Mouse (Mus musculus) left cerebral cortex, postnatal 25 days (tissue): ENCODE results near the gene Olfr105-ps. TPM values are rescaled to one million over a fixed set of nuclear protein-coding genes. Genes with fewer than 3 reads are reported as not detected.

Experiments used
- DNase-seq, 2 experiments: peaks; one replicate each; pipeline ENCODE4 v3.0.0; 2022; ENCODE audit warnings: low spot score in 2 of 2, mixed read lengths in 1 of 2
- intact Hi-C: fragments of 180-260 bp; cut with DNase I; formaldehyde crosslinking; loops from one replicate; pipeline ENCODE4 v1.15.1; 2025
- total RNA-seq, 2 experiments: library from RNA; stranded (reverse); gene quantifications; 2 replicates each; pipeline ENCODE4 v1.2.3; 2021

Olfr105-ps gene
- total RNA-seq = not detected

GRCm38 (mm10) chr17:37378733-37379132, at the start of gene Olfr105-ps:
TSS of gene Olfr105-ps (plus strand) at chr17:37379033.
- intact Hi-C loops = no loop called here
- DNase-seq = no peak

DNA sequence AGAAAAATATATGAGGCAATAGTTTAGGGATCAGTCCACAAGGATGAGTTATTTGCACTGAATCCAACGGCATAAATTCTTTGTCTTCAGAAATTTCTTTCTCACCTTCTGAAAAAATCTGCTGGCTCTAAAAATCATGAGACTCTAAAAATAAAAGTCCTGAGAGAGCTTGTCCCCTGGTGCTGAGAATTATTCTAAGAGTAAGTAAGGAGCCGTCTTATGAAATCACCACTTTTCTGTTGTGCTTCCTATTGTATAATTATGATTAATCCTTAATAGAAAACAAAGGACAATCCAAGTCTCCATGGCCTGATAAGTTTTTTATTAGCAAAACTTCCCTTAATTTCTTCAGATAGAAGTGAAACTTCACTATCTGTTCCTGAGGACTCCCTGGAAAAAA, 39.2 kb upstream of the Olfr105-ps start, which contains the start of gene Olfr103:
Gene Olfr103, minus strand, starts transcription at position 101 of the 400 bp plus-strand sequence.
- intact Hi-C loops = no loop called here
- DNase-seq = no peak

DNA sequence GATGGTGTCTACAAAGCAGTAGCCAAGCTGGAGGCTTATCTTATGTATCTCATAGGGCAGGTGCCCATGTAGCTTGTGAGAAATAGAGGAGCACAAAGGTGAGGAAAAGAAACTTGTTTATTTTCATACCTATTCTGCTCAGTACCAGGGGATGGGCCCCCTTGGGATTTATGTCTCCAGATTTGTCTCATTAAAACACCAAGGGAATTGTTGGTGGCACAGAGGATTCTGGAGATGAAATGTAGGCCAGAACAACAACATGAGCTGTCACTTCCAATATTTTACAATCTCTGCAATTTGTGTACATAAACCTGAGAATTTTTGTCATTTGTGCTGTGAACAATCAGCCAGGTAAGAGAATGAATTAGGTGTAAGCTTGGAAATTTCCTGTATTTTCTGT, 19.6 kb upstream of the Olfr105-ps start, which contains the start of gene Olfr104-ps:
Gene Olfr104-ps, plus strand, starts transcription at position 301 of the 400 bp plus-strand sequence.
- intact Hi-C loops = no loop called here
- DNase-seq = no peak

GRCm38 (mm10) chr17:37390093-37390492, 11.3 kb downstream of the Olfr105-ps start, which contains the start of gene Olfr106-ps:
TSS of gene Olfr106-ps (plus strand) at chr17:37390393.
- intact Hi-C loops = no loop called here
- DNase-seq = no peak

DNA sequence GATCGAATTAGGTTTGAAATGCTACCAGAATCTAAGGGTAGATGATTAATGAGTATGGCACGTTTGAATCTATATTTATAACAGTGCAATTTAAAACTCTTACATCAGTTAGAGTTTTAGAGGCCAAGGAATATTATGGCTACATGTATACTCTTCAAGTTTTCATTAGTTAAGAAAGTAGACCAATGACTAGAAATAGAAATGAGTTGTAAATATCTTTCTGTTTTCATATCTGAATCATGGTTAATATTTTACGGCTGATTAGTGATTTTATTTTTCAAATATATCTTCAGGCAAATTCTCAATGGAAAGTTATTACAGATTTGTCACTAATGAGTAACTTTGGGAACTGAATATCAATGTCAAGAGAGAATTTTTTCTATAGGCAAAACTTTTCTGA, 20.1 kb downstream of the Olfr105-ps start, which contains the start of gene Olfr107:
Gene Olfr107, plus strand, starts transcription at position 301 of the 400 bp plus-strand sequence.
- intact Hi-C loops = no loop called here
- no peak for DNase-seq

- intact Hi-C loops = no loop called here
- DNase-seq = no peak
These were observed 34.5 kb downstream of the Olfr105-ps start for GRCm38 (mm10) chr17:37413380-37413779.

Other genes with a start within 250 kb of the Olfr105-ps start
- gene Olfr93, start 217.5 kb upstream of the Olfr105-ps start, total RNA-seq = not detected
- gene Ubd, start 185.1 kb upstream of the Olfr105-ps start, total RNA-seq = not detected
- not detected for gene Olfr94, start 178.0 kb upstream of the Olfr105-ps start, total RNA-seq
- not detected for gene Olfr95, start 165.9 kb upstream of the Olfr105-ps start, total RNA-seq
- not detected for gene Olfr96, start 158.9 kb upstream of the Olfr105-ps start, total RNA-seq
- gene Olfr97, start 141.7 kb upstream of the Olfr105-ps start, total RNA-seq = not detected
- gene Olfr98, start 115.3 kb upstream of the Olfr105-ps start, total RNA-seq = not detected
- gene H2-M3, start 108.8 kb upstream of the Olfr105-ps start, total RNA-seq = 1 to 10 TPM; 2.4 to 2.5 TPM
- gene Olfr99, start 95.6 kb upstream of the Olfr105-ps start, total RNA-seq = not detected
- gene Olfr101, start 74.7 kb upstream of the Olfr105-ps start, total RNA-seq = not detected
- not detected for gene Olfr102, start 62.0 kb upstream of the Olfr105-ps start, total RNA-seq
- gene Olfr103, start 39.3 kb upstream of the Olfr105-ps start, total RNA-seq = not detected
- not detected for gene Olfr104-ps, start 19.5 kb upstream of the Olfr105-ps start, total RNA-seq
- gene Olfr106-ps, start 11.4 kb downstream of the Olfr105-ps start, total RNA-seq = not detected
- not detected for gene Olfr107, start 20.2 kb downstream of the Olfr105-ps start, total RNA-seq
- gene Olfr108, start 66.4 kb downstream of the Olfr105-ps start, total RNA-seq = not detected
- gene Olfr109, start 79.9 kb downstream of the Olfr105-ps start, total RNA-seq = not detected
- gene H2-M2, start 104.5 kb downstream of the Olfr105-ps start, total RNA-seq = not detected
- not detected for gene Olfr110, start 113.4 kb downstream of the Olfr105-ps start, total RNA-seq
- gene Olfr111, start 129.0 kb downstream of the Olfr105-ps start, total RNA-seq = not detected
- not detected for gene Olfr112, start 190.4 kb downstream of the Olfr105-ps start, total RNA-seq
- gene Olfr113, start 198.6 kb downstream of the Olfr105-ps start, total RNA-seq = not detected
- not detected for gene Olfr114, start 213.7 kb downstream of the Olfr105-ps start, total RNA-seq
- gene Olfr115, start 248.1 kb downstream of the Olfr105-ps start, total RNA-seq = not detected
- gene Olfr116, start 248.2 kb downstream of the Olfr105-ps start, total RNA-seq = not detected